Mouse (Mus musculus) liver, adult 2 months (tissue): ENCODE measurements around the gene Zbp1. TPM values are rescaled to one million over a fixed set of nuclear protein-coding genes. Genes with fewer than 3 reads are reported as not detected.

Experiments used
- DNase-seq: peaks from one replicate; pipeline ENCODE4 v3.0.0-alpha.2; 2011; ENCODE audit warnings: low read depth, low spot score; ENCODE audit errors: extremely low read depth
- H3K27ac ChIP-seq: fragments of 200-500 bp; replicated peaks from 2 replicates; pipeline ENCODE4 v1.5.1; 2012; ENCODE audit warnings: low read depth, mild to moderate bottlenecking, control low read depth, inconsistent platforms, low read length; ENCODE audit not compliant: insufficient read depth
- H3K27me3 ChIP-seq: fragments of 200-500 bp; 2 replicates; pipeline ENCODE4 v1.6.1; 2012; ENCODE audit warnings: mild to moderate bottlenecking, moderate library complexity, low read length, inconsistent platforms; ENCODE audit not compliant: control insufficient read depth, insufficient read depth
- H3K36me3 ChIP-seq: fragments of 200-500 bp; 2 replicates; pipeline ENCODE4 v1.6.1; 2012; ENCODE audit warnings: low read length, inconsistent platforms; ENCODE audit not compliant: control insufficient read depth, insufficient read depth
- H3K4me1 ChIP-seq: fragments of 200-500 bp; 2 replicates; pipeline ENCODE4 v1.6.1; 2011; ENCODE audit warnings: low read length; ENCODE audit not compliant: control insufficient read depth, insufficient read depth
- H3K4me3 ChIP-seq: fragments of 200-500 bp; 2 replicates; pipeline ENCODE4 v1.5.1; 2011; ENCODE audit warnings: low read depth, mild to moderate bottlenecking, control low read depth, low read length, moderate library complexity; ENCODE audit not compliant: insufficient read depth
- H3K79me2 ChIP-seq: fragments of 200-500 bp; 2 replicates; pipeline ENCODE4 v1.6.1; 2012; ENCODE audit warnings: inconsistent platforms, mild to moderate bottlenecking, low read length, moderate library complexity; ENCODE audit not compliant: control insufficient read depth, insufficient read depth
- H3K9ac ChIP-seq: fragments of 200-500 bp; 2 replicates; pipeline ENCODE4 v1.6.1; 2012; ENCODE audit warnings: low read depth, mild to moderate bottlenecking, control low read depth, inconsistent platforms, low read length
- CTCF ChIP-seq: fragments of 200-500 bp; IDR thresholded peaks from 2 replicates; pipeline ENCODE4 v1.5.1; 2011; ENCODE audit warnings: low read depth, low read length, control low read depth
- POLR2A ChIP-seq: fragments of 200-500 bp; IDR thresholded peaks from 2 replicates; pipeline ENCODE4 v1.6.1; 2011; ENCODE audit warnings: low read length, control low read depth; ENCODE audit not compliant: insufficient read depth; ENCODE audit errors: extremely low read depth
- WGBS: fragments of 180-500 bp; shearing (Covaris S2); methylation state at CpG from one replicate; pipeline ENCODE4 v1.1.7; 2018; 5-methylcytosine and 5-hydroxymethylcytosine counted together
- polyA plus RNA-seq: library from polyadenylated mRNA; depleted of rRNA; stranded (reverse); fragments of >200 nt; gene quantifications from 2 replicates; pipeline ENCODE4 v1.2.3, GENCODE M21; 2012
- total RNA-seq: library from RNA; depleted of rRNA; stranded (reverse); fragments of >200 nt; gene quantifications from 2 replicates; pipeline ENCODE4 v1.2.3, GENCODE M21; 2014

Gene Zbp1
- total and polyA plus RNA-seq, 2 experiments, result 10.8 to 13.2 TPM

- no peak overlapping the region for H3K27ac ChIP-seq
- TF ChIP-seq POLR2A (no peak), CTCF (no peak)
- no peak for DNase-seq
- H3K4me3 ChIP-seq, result no peak overlapping the region
- H3K9ac ChIP-seq, result no peak overlapping the region
- H3K4me1 ChIP-seq, result no peaks in the 10 kb centered on the region
- 76% methylated on average over 11 of the region's 11 CpGs for WGBS
- no peaks in the 10 kb centered on the region for H3K27me3 ChIP-seq
- H3K36me3 ChIP-seq, result no peaks in the 10 kb centered on the region
- H3K79me2 ChIP-seq, result peaks cover 3% of the 10 kb centered on the region; the same call in 1 of the 2 replicates
Observed at GRCm38 (mm10) chr2:173263636-173264330, 45.1 kb upstream of the Zbp1 start.

GRCm38 (mm10) chr2:173261497-173261896 lies 42.8 kb upstream of the Zbp1 start:
- H3K27me3 ChIP-seq, result no peaks in the 10 kb centered on the region
- no peak overlapping the region for H3K27ac ChIP-seq
- H3K36me3 ChIP-seq, result no peaks in the 10 kb centered on the region
- no peaks in the 10 kb centered on the region for H3K4me1 ChIP-seq
- WGBS, result 80% methylated on average over 10 of the region's 10 CpGs
- no peak overlapping the region for H3K9ac ChIP-seq
- H3K4me3 ChIP-seq, result no peak overlapping the region
- no peak for DNase-seq
- peaks cover 3% of the 10 kb centered on the region; the same call in 1 of the 2 replicates for H3K79me2 ChIP-seq
- TF ChIP-seq POLR2A (no peak), CTCF (no peak)

- Histone ChIP-seq H3K27ac (no peak overlapping the region), H3K79me2 (peaks cover 3% of the 10 kb centered on the region; the same call in 1 of the 2 replicates), H3K9ac (no peak overlapping the region), H3K4me3 (no peak overlapping the region), H3K27me3 (no peaks in the 10 kb centered on the region), H3K36me3 (no peaks in the 10 kb centered on the region), H3K4me1 (no peaks in the 10 kb centered on the region)
- TF ChIP-seq CTCF (no peak), POLR2A (no peak)
- DNase-seq, result no peak
- 53% methylated on average over 9 of the region's 9 CpGs for WGBS
Observed at GRCm38 (mm10) chr2:173258459-173259091, 39.9 kb upstream of the Zbp1 start.

- Histone ChIP-seq H3K9ac (no peak overlapping the region), H3K79me2 (no peaks in the 10 kb centered on the region; the same call in 1 of the 2 replicates), H3K4me3 (no peak overlapping the region), H3K27me3 (no peaks in the 10 kb centered on the region), H3K36me3 (no peaks in the 10 kb centered on the region), H3K27ac (no peak overlapping the region), H3K4me1 (no peaks in the 10 kb centered on the region)
- no peak for TF ChIP-seq POLR2A
- no peak for DNase-seq
- 36% methylated on average over 7 of the region's 7 CpGs for WGBS
Observed at GRCm38 (mm10) chr2:173257610-173258009, 38.9 kb upstream of the Zbp1 start.

GRCm38 (mm10) chr2:173256552-173256949 lies 37.8 kb upstream of the Zbp1 start:
- TF ChIP-seq POLR2A (no peak), CTCF (no peak)
- H3K4me3 ChIP-seq, result no peak overlapping the region
- WGBS, result 71% methylated on average over 4 of the region's 4 CpGs
- no peaks in the 10 kb centered on the region for H3K4me1 ChIP-seq
- no peaks in the 10 kb centered on the region for H3K36me3 ChIP-seq
- H3K79me2 ChIP-seq, result no peaks in the 10 kb centered on the region
- no peak for DNase-seq
- no peak overlapping the region for H3K9ac ChIP-seq
- H3K27ac ChIP-seq, result no peak overlapping the region
- no peaks in the 10 kb centered on the region for H3K27me3 ChIP-seq

GRCm38 (mm10) chr2:173255810-173256551 lies 37.3 kb upstream of the Zbp1 start:
- WGBS, result 65% methylated on average over 7 of the region's 7 CpGs
- Histone ChIP-seq H3K36me3 (no peaks in the 10 kb centered on the region), H3K27me3 (no peaks in the 10 kb centered on the region), H3K4me3 (no peak overlapping the region), H3K27ac (no peak overlapping the region), H3K79me2 (no peaks in the 10 kb centered on the region), H3K4me1 (no peaks in the 10 kb centered on the region), H3K9ac (no peak overlapping the region)
- TF ChIP-seq CTCF, result no peak
- TF ChIP-seq POLR2A, result no peak
- DNase-seq, result no peak
